Mouse (Mus musculus) CH12.LX (cell line): ENCODE measurements around the gene Cth. TPM values are rescaled to one million over a fixed set of nuclear protein-coding genes. Genes with fewer than 3 reads are reported as not detected.

Experiments
- DNase-seq: peaks from one replicate; pipeline ENCODE4 v3.0.0-alpha.2; 2013; ENCODE audit errors: extremely low read depth
- H3K27ac ChIP-seq: 2 replicates; pipeline ENCODE4 v1.5.1; 2012; ENCODE audit warnings: low read depth, mild to moderate bottlenecking, control low read depth, moderate library complexity; ENCODE audit not compliant: insufficient read depth
- H3K27me3 ChIP-seq: replicated peaks from 2 replicates; pipeline ENCODE3; 2012; ENCODE audit warnings: inconsistent platforms
- H3K36me3 ChIP-seq, 2 experiments: replicated peaks in 1 of 2; 2 replicates each; pipeline versions ENCODE3 to v1.6.1; 2012; ENCODE audit warnings: inconsistent platforms in 1 of 2, low read length in 1 of 2, mild to moderate bottlenecking in 1 of 2, mixed read lengths in 1 of 2, moderate library complexity in 1 of 2; ENCODE audit not compliant: control insufficient read depth in 1 of 2, insufficient read depth in 1 of 2
- H3K4me1 ChIP-seq, 2 experiments: 2 replicates each; pipeline ENCODE4 v1.6.1; 2012; ENCODE audit warnings: inconsistent platforms in 1 of 2, moderate library complexity in 1 of 2; ENCODE audit not compliant: insufficient read depth in 2 of 2, control insufficient read depth in 1 of 2
- H3K4me2 ChIP-seq: 2 replicates; pipeline ENCODE4 v1.6.1; 2012; ENCODE audit warnings: low read depth, mild to moderate bottlenecking, control low read depth; ENCODE audit not compliant: poor library complexity, insufficient read depth, severe bottlenecking
- H3K4me3 ChIP-seq, 3 experiments: fragments of 150-350 bp in 1 of 3; sonication (generic) in 1 of 3; replicated peaks in 1 of 3; 2 replicates each; pipeline versions ENCODE3 to v1.5.1; 2011 to 2012; ENCODE audit warnings: low read depth in 2 of 3, low read length in 2 of 3, mild to moderate bottlenecking in 2 of 3, moderate library complexity in 2 of 3, control low read depth in 1 of 3, improper control_type of control experiment in 1 of 3, inconsistent platforms in 1 of 3, mixed read lengths in 1 of 3; ENCODE audit not compliant: poor library complexity in 1 of 3
- H3K79me2 ChIP-seq: replicated peaks from 2 replicates; pipeline ENCODE4 v1.6.1; 2012; ENCODE audit warnings: mild to moderate bottlenecking, moderate library complexity; ENCODE audit not compliant: control insufficient read depth, poor library complexity, insufficient read depth, severe bottlenecking; ENCODE audit errors: extremely low read depth
- H3K9ac ChIP-seq: 2 replicates; pipeline ENCODE4 v1.6.1; 2012; ENCODE audit warnings: low read depth, mild to moderate bottlenecking, control low read depth, moderate library complexity; ENCODE audit not compliant: insufficient read depth
- H3K9me3 ChIP-seq: replicated peaks from 2 replicates; pipeline ENCODE3; 2012; ENCODE audit warnings: low read length, inconsistent platforms, mixed read lengths
- BHLHE40 ChIP-seq: IDR thresholded peaks from 2 replicates; pipeline ENCODE4 v1.6.1; 2011; ENCODE audit warnings: mild to moderate bottlenecking, low read depth, low read length, improper control_type of control experiment
- CHD1 ChIP-seq: IDR thresholded peaks from 2 replicates; pipeline ENCODE4 v1.6.1; 2012; ENCODE audit warnings: low read depth, low read length, improper control_type of control experiment, inconsistent platforms
- CTCF ChIP-seq, 2 experiments: IDR thresholded peaks in 1 of 2; conservative IDR thresholded peaks in 1 of 2; 2 replicates each; pipeline ENCODE4 v1.5.1; 2011 to 2012; ENCODE audit warnings: low read depth in 2 of 2, low read length in 2 of 2, improper control_type of control experiment in 1 of 2, inconsistent platforms in 1 of 2, mild to moderate bottlenecking in 1 of 2, moderate library complexity in 1 of 2
- EP300 ChIP-seq: IDR thresholded peaks from 2 replicates; pipeline ENCODE4 v1.6.1; 2011; ENCODE audit warnings: low read length, improper control_type of control experiment
- ETS1 ChIP-seq: conservative IDR thresholded peaks from 2 replicates; pipeline ENCODE4 v1.6.1; 2012; ENCODE audit warnings: low read depth, mild to moderate bottlenecking, inconsistent platforms, low read length, improper control_type of control experiment, moderate library complexity
- GABPA ChIP-seq: IDR thresholded peaks from 2 replicates; pipeline ENCODE4 v1.6.1; 2012; ENCODE audit warnings: low read depth, low read length, improper control_type of control experiment, inconsistent platforms; ENCODE audit not compliant: insufficient replicate concordance
- HCFC1 ChIP-seq: IDR thresholded peaks from 2 replicates; pipeline ENCODE4 v1.6.1; 2012; ENCODE audit warnings: low read depth, mild to moderate bottlenecking, inconsistent platforms, low read length, improper control_type of control experiment
- IRF4 ChIP-seq: IDR thresholded peaks from 2 replicates; pipeline ENCODE4 v1.6.1; 2014; ENCODE audit warnings: low read depth, mild to moderate bottlenecking, inconsistent platforms, low read length, improper control_type of control experiment
- JUN ChIP-seq: IDR thresholded peaks from 2 replicates; pipeline ENCODE4 v1.6.1; 2011; ENCODE audit warnings: low read depth, mild to moderate bottlenecking, low read length, improper control_type of control experiment, moderate library complexity; ENCODE audit not compliant: insufficient read depth
- KAT2A ChIP-seq: IDR thresholded peaks from 2 replicates; pipeline ENCODE4 v1.6.1; 2012; ENCODE audit warnings: low read length, improper control_type of control experiment, inconsistent platforms; ENCODE audit not compliant: insufficient replicate concordance
- MAFK ChIP-seq: IDR thresholded peaks from 2 replicates; pipeline ENCODE4 v1.6.1; 2011; ENCODE audit warnings: low read length, improper control_type of control experiment; ENCODE audit not compliant: insufficient replicate concordance
- MEF2A ChIP-seq: IDR thresholded peaks from 2 replicates; pipeline ENCODE4 v1.6.1; 2014; ENCODE audit warnings: low read depth, mild to moderate bottlenecking, inconsistent platforms, low read length, improper control_type of control experiment, borderline replicate concordance
- MXI1 ChIP-seq: IDR thresholded peaks from 2 replicates; pipeline ENCODE4 v1.6.1; 2011; ENCODE audit warnings: mild to moderate bottlenecking, low read depth, low read length, improper control_type of control experiment
- NRF1 ChIP-seq: IDR thresholded peaks from 2 replicates; pipeline ENCODE4 v1.6.1; 2014; ENCODE audit warnings: low read depth, mild to moderate bottlenecking, inconsistent platforms, low read length, improper control_type of control experiment, moderate library complexity
- PAX5 ChIP-seq: IDR thresholded peaks from 2 replicates; pipeline ENCODE4 v1.6.1; 2012; ENCODE audit warnings: low read length, inconsistent platforms, mixed read lengths
- RAD21 ChIP-seq: IDR thresholded peaks from 2 replicates; pipeline ENCODE4 v1.6.1; 2011; ENCODE audit warnings: low read depth, mild to moderate bottlenecking, low read length, improper control_type of control experiment, moderate library complexity
- RCOR1 ChIP-seq: conservative IDR thresholded peaks from 2 replicates; pipeline ENCODE4 v1.6.1; 2012; ENCODE audit warnings: low read depth, mild to moderate bottlenecking, inconsistent platforms, low read length, improper control_type of control experiment
- SIN3A ChIP-seq: IDR thresholded peaks from 2 replicates; pipeline ENCODE4 v1.6.1; 2012; ENCODE audit warnings: low read length, improper control_type of control experiment, inconsistent platforms
- SMC3 ChIP-seq: IDR thresholded peaks from 2 replicates; pipeline ENCODE4 v1.6.1; 2011; ENCODE audit warnings: low read depth, low read length, improper control_type of control experiment
- UBTF ChIP-seq: IDR thresholded peaks from 2 replicates; pipeline ENCODE4 v1.6.1; 2012; ENCODE audit warnings: low read depth, mild to moderate bottlenecking, inconsistent platforms, low read length, improper control_type of control experiment, moderate library complexity
- USF2 ChIP-seq: conservative IDR thresholded peaks from 2 replicates; pipeline ENCODE4 v1.6.1; 2011; ENCODE audit warnings: low read depth, low read length, improper control_type of control experiment
- ZC3H11A ChIP-seq: IDR thresholded peaks from 2 replicates; pipeline ENCODE4 v1.6.1; 2012; ENCODE audit warnings: low read depth, mild to moderate bottlenecking, inconsistent platforms, low read length, improper control_type of control experiment
- dilution Hi-C: fragments of 300-500 bp; cut with MboI; formaldehyde crosslinking; loops from 2 replicates; pipeline ENCODE4 v1.14.3; 2020; ENCODE audit warnings: low sequenced_read_pairs; ENCODE audit not compliant: extremely low pct_unique_long_range_greater_than_20kb, extremely low pct_ligation_motif_present
- in situ Hi-C: fragments of 300-500 bp; cut with MboI; formaldehyde crosslinking; loops from 3 replicates; pipeline ENCODE4 v1.14.3; 2019; ENCODE audit warnings: low sequenced_read_pairs, low pct_ligation_motif_present, low pct_unique_long_range_greater_than_20kb, mixed read lengths
- polyA plus RNA-seq: library from polyadenylated mRNA; unstranded; fragments of >175 nt; gene quantifications from 2 replicates; pipeline ENCODE4 v1.2.1, GENCODE M21; 2012; ENCODE audit warnings: low read depth; ENCODE audit not compliant: insufficient read length
- total RNA-seq, 2 experiments: library from RNA; depleted of rRNA; stranded (reverse); fragments of 300-350 nt in 1 of 2; fragments of >200 nt in 1 of 2; gene quantifications; 2 replicates each; pipeline ENCODE4 v1.2.3; 2012 to 2014

Gene Cth
- total and polyA plus RNA-seq, 3 experiments = 187 to 637 (median 370) TPM

GRCm38 (mm10) chr3:157973236-157973635 is 48.4 kb upstream of the Cth start:
- H3K4me1 ChIP-seq = no peaks in the 10 kb centered on the region
- H3K9me3 ChIP-seq = peaks cover 7% of the 10 kb centered on the region
- no peak overlapping the region for H3K4me2 ChIP-seq
- DNase-seq = no peak
- no peak overlapping the region for H3K4me3 ChIP-seq
- TF ChIP-seq UBTF = no peak
- TF ChIP-seq RAD21 = peak; percentile 7; the same call in 1 of the 2 replicates
- TF ChIP-seq CTCF (conservative IDR thresholded peaks at IDR 0.05 in 1 of 2, IDR thresholded peaks at IDR 0.05 in 1 of 2; ENCODE audit: low read depth in 2 of 2, low read length in 2 of 2) = peak in 1 of 2 experiments; percentile 16; a peak in 1 of 4 replicates
- H3K27me3 ChIP-seq = no peaks in the 10 kb centered on the region
- peaks cover 16% of the 10 kb centered on the region for H3K79me2 ChIP-seq
- H3K9ac ChIP-seq = no peak overlapping the region
- in situ Hi-C loops (no loop called here), dilution Hi-C loops (no loop called here)
- H3K36me3 ChIP-seq = peaks cover 12 to 54% of the 10 kb centered on the region in 2 experiments
- no peak overlapping the region for H3K27ac ChIP-seq

GRCm38 (mm10) chr3:157971151-157971550 is 46.3 kb upstream of the Cth start:
- TF ChIP-seq PAX5 (no peak), CHD1 (no peak), SMC3 (no peak), USF2 (no peak), RAD21 (no peak), ETS1 (no peak), IRF4 (no peak), EP300 (no peak), MEF2A (no peak), MXI1 (no peak), GABPA (no peak), MAFK (no peak), HCFC1 (no peak), SIN3A (no peak), NRF1 (no peak), BHLHE40 (no peak), ZC3H11A (no peak), JUN (no peak), RCOR1 (no peak), KAT2A (no peak)
- no peaks in the 10 kb centered on the region for H3K4me1 ChIP-seq
- H3K79me2 ChIP-seq = peaks cover 16% of the 10 kb centered on the region
- H3K27me3 ChIP-seq = no peaks in the 10 kb centered on the region
- in situ Hi-C loops (no loop called here), dilution Hi-C loops (no loop called here)
- peaks cover 12 to 40% of the 10 kb centered on the region in 2 experiments for H3K36me3 ChIP-seq
- DNase-seq = no peak
- H3K4me3 ChIP-seq = no peak overlapping the region
- no peak overlapping the region for H3K9ac ChIP-seq
- no peak overlapping the region for H3K27ac ChIP-seq
- peaks cover 7% of the 10 kb centered on the region for H3K9me3 ChIP-seq
- H3K4me2 ChIP-seq = no peak overlapping the region
